Mouse (Mus musculus): Measurements from ENCODE around the gene Nxpe2. TPM values are rescaled to one million over a fixed set of nuclear protein-coding genes. Genes with fewer than 3 reads are reported as not detected.
"Not testable (repeated sequence)": the region's sequence is repeated elsewhere in the genome, so short reads cannot be mapped to it uniquely, and the experiment has no call there.

Gene Nxpe2
- polyA plus RNA-seq, 1 experiment from 2014 or later = 1.7 TPM

DNA sequence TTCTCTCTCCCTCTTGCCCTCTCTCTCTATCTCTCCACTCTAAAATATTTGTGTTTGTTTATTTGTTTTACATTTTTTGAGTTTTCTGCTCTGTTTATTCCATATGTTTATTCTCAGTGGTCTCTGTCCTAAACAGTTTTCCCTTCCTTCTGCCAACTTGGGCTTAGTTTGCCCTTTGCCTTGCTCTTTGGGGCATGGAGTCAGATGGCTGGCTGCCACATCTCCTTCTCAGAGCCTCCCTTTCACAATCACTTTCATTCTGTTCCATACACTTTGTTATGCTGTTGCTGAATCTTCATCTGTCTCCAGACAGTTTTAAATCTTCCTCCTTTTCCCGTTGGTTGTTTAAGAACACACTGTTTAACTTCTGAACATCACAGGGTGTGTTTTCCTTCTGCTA lies 37.4 kb downstream of the Nxpe2 start:
- H3K9ac ChIP-seq (ENCODE audit: low read length) = no peak overlapping the region
- H3K36me3 ChIP-seq (ENCODE audit: control insufficient read depth, insufficient read depth, low read length) = no peaks in the 10 kb centered on the region
- H3K4me1 ChIP-seq (ENCODE audit: control insufficient read depth, insufficient read depth, low read length) = peaks cover 6% of the 10 kb centered on the region; the same call in 1 of the 2 replicates
- no peaks in the 10 kb centered on the region for H3K9me3 ChIP-seq (ENCODE audit: control insufficient read depth, low read length)
- H3K27me3 ChIP-seq (ENCODE audit: control insufficient read depth, insufficient read depth, low read length) = no peaks in the 10 kb centered on the region
- no peak for ATAC-seq (ENCODE audit: low FRiP score)
- H3K4me2 ChIP-seq = no peak overlapping the region
- WGBS = 82% methylated on average over 1 of the region's 1 CpGs
- DNase-seq (ENCODE audit: low spot score, missing footprints) = no peak
- no peak overlapping the region for H3K27ac ChIP-seq (ENCODE audit: low read depth, low read length)
- no peak overlapping the region for H3K4me3 ChIP-seq (ENCODE audit: low read depth, low read length)

DNA sequence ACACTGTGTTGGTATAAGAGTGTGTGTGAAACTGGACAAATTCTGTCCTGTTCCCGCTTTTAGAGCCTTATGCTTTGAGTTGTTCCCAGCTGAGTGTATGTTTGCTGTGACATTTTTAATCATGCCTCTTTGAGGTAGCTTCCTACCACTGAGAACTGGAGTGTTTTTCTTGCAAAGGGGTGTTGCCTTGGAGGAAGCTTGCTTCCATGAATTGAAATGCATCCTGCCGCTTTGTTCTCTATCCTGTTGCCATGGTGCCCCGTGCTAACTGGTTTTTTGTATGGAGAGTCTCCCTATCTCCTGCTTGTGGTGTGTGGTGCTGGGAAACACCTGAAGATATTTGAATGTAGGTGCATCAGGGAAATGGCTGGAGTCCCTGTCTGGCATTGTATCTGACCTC lies 39.1 kb downstream of the Nxpe2 start:
- H3K27ac ChIP-seq (ENCODE audit: low read depth, low read length) = no peak overlapping the region
- no peaks in the 10 kb centered on the region for H3K9me3 ChIP-seq (ENCODE audit: control insufficient read depth, low read length)
- H3K9ac ChIP-seq (ENCODE audit: low read length) = no peak overlapping the region
- ATAC-seq (ENCODE audit: low FRiP score) = no peak
- DNase-seq (ENCODE audit: low spot score, missing footprints) = peak; percentile 88
- H3K36me3 ChIP-seq (ENCODE audit: control insufficient read depth, insufficient read depth, low read length) = no peaks in the 10 kb centered on the region
- no peak overlapping the region for H3K4me2 ChIP-seq
- H3K27me3 ChIP-seq (ENCODE audit: control insufficient read depth, insufficient read depth, low read length) = no peaks in the 10 kb centered on the region
- peaks cover 6% of the 10 kb centered on the region; the same call in 1 of the 2 replicates for H3K4me1 ChIP-seq (ENCODE audit: control insufficient read depth, insufficient read depth, low read length)
- 12% methylated on average over 3 of the region's 3 CpGs for WGBS
- H3K4me3 ChIP-seq (ENCODE audit: low read depth, low read length) = no peak overlapping the region

DNA sequence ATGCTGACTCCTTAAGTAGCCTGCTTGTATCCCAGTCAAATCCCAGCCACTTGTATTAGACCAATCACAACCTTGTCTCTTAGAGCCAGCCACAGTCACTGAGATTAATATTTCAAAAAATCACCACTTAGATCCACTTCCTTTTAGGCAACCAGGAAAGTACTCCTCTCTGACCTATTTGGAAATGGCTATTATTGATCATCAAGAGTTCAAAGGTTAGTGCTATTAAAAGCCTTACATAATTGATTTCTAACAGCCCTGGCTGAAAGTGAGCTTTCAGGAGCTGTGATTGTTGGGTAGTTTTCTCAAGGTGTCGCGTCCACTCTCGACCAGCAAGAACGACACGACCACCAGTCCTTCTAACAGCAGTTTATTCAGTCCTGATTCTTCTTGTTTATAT lies 42.0 kb downstream of the Nxpe2 start:
- Histone ChIP-seq H3K4me3 (ENCODE audit: low read depth, low read length) (no peak overlapping the region), H3K4me1 (ENCODE audit: control insufficient read depth, insufficient read depth, low read length) (peaks cover 6% of the 10 kb centered on the region; the same call in 1 of the 2 replicates), H3K9ac (ENCODE audit: low read length) (no peak overlapping the region), H3K27ac (ENCODE audit: low read depth, low read length) (no peak overlapping the region), H3K9me3 (ENCODE audit: control insufficient read depth, low read length) (no peaks in the 10 kb centered on the region), H3K27me3 (ENCODE audit: control insufficient read depth, insufficient read depth, low read length) (no peaks in the 10 kb centered on the region), H3K36me3 (ENCODE audit: control insufficient read depth, insufficient read depth, low read length) (no peaks in the 10 kb centered on the region), H3K4me2 (no peak overlapping the region)
- ATAC-seq (ENCODE audit: low FRiP score) = no peak
- DNase-seq (ENCODE audit: low spot score, missing footprints) = no peak
- 94% methylated on average over 5 of the region's 5 CpGs for WGBS

DNA sequence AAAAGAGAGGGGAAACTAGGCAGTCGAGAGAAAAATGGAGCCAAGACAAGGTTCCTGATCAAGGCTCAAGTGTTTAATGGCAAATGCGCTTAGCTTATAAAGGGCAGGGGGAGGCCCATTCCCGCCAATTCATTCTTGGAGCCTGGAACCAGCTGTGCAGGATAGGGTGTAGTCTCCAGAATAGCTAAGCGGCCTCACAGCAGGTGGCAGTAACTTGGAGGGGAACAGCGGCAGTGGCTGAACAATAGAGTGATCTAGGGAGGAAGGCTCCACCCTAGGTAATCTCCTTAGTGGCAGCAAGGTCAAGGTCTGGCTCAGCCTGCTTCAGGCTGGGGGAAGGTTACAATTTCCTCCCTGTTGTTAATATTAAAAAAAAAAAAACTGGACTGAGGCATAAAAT lies 49.7 kb downstream of the Nxpe2 start:
- not testable (repeated sequence) for H3K4me3 ChIP-seq (ENCODE audit: low read depth, low read length); ATAC-seq (ENCODE audit: low FRiP score); H3K27ac ChIP-seq (ENCODE audit: low read depth, low read length); DNase-seq (ENCODE audit: low spot score, missing footprints); H3K9ac ChIP-seq (ENCODE audit: low read length); H3K9me3 ChIP-seq (ENCODE audit: control insufficient read depth, low read length); H3K4me2 ChIP-seq; H3K36me3 ChIP-seq (ENCODE audit: control insufficient read depth, insufficient read depth, low read length); H3K4me1 ChIP-seq (ENCODE audit: control insufficient read depth, insufficient read depth, low read length); H3K27me3 ChIP-seq (ENCODE audit: control insufficient read depth, insufficient read depth, low read length)
- 11% methylated on average over 5 of the region's 5 CpGs for WGBS

DNA sequence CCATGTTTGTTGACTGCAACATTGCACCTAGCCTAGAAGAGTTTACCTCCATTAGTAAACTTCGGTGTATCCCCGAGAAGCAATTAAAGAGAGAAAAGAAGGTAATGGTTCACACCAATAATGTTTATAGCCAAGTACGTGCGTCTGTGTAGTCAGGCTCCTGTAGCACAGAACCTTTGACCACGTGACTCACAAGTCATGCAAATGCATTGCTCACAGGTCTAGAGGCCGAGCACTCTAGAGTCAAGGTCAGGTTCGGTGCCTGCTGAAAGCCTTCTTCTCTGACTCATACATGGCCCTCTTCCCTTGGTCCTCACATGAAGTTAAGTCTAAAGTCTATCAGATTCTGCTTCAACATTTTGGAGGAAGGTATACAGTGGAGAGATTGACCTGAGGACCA lies 54.3 kb downstream of the Nxpe2 start:
- Histone ChIP-seq H3K4me3 (ENCODE audit: low read depth, low read length) (no peak overlapping the region), H3K4me2 (no peak overlapping the region), H3K27ac (ENCODE audit: low read depth, low read length) (no peak overlapping the region), H3K4me1 (ENCODE audit: control insufficient read depth, insufficient read depth, low read length) (no peaks in the 10 kb centered on the region; the same call in 1 of the 2 replicates), H3K27me3 (ENCODE audit: control insufficient read depth, insufficient read depth, low read length) (no peaks in the 10 kb centered on the region), H3K36me3 (ENCODE audit: control insufficient read depth, insufficient read depth, low read length) (no peaks in the 10 kb centered on the region), H3K9me3 (ENCODE audit: control insufficient read depth, low read length) (no peaks in the 10 kb centered on the region), H3K9ac (ENCODE audit: low read length) (no peak overlapping the region)
- DNase-seq (ENCODE audit: low spot score, missing footprints) = no peak
- 87% methylated on average over 7 of the region's 7 CpGs for WGBS
- no peak for ATAC-seq (ENCODE audit: low FRiP score)

DNA sequence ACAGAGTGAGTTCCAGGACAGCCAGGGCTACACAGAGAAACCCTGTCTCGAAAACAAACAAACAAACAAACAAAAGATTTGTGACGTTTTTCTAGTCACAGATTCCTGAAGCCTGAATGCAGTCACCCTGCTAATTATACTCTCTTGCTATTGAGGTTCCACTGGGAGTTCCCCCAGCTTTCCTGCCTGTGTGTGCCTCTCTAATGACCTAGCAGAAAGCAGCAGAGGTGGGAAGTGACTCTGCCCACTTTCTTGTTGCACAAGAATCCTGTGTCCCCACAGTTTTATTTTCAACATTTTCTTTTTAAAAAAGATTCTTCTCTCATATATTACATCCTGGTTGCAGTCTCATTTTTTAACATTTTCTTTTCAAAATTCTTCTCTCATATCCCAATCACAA lies 58.5 kb downstream of the Nxpe2 start:
- 75% methylated on average over 2 of the region's 2 CpGs for WGBS
- H3K4me1 ChIP-seq (ENCODE audit: control insufficient read depth, insufficient read depth, low read length) = no peaks in the 10 kb centered on the region
- no peak for ATAC-seq (ENCODE audit: low FRiP score)
- H3K9ac ChIP-seq (ENCODE audit: low read length) = no peak overlapping the region
- no peak overlapping the region for H3K4me3 ChIP-seq (ENCODE audit: low read depth, low read length)
- no peaks in the 10 kb centered on the region for H3K27me3 ChIP-seq (ENCODE audit: control insufficient read depth, insufficient read depth, low read length)
- H3K4me2 ChIP-seq = no peak overlapping the region
- no peaks in the 10 kb centered on the region for H3K9me3 ChIP-seq (ENCODE audit: control insufficient read depth, low read length)
- H3K27ac ChIP-seq (ENCODE audit: low read depth, low read length) = no peak overlapping the region
- H3K36me3 ChIP-seq (ENCODE audit: control insufficient read depth, insufficient read depth, low read length) = no peaks in the 10 kb centered on the region
- no peak for DNase-seq (ENCODE audit: low spot score, missing footprints)

DNA sequence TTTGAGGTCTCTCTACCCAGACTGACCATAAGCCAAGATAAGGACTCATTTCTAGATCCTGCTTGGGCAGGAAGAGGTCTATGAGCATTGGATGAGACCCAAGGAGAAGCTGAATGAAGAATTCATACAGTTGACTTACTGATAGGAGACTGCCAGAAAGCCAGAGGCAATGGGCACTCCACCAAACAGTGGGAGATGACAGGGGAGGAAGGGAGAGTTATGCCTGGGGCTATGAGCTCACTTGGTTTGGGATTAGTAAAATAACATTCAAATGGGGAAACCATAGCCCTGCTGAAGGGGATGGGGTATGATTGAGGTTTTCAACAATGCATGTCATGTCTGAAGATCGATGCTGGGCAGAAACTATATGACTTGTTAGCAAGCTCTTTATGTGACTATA lies 63.0 kb downstream of the Nxpe2 start:
- Histone ChIP-seq H3K27ac (ENCODE audit: low read depth, low read length) (no peak overlapping the region), H3K9me3 (ENCODE audit: control insufficient read depth, low read length) (no peaks in the 10 kb centered on the region), H3K4me3 (ENCODE audit: low read depth, low read length) (no peak overlapping the region), H3K4me1 (ENCODE audit: control insufficient read depth, insufficient read depth, low read length) (no peaks in the 10 kb centered on the region), H3K9ac (ENCODE audit: low read length) (no peak overlapping the region), H3K27me3 (ENCODE audit: control insufficient read depth, insufficient read depth, low read length) (no peaks in the 10 kb centered on the region), H3K36me3 (ENCODE audit: control insufficient read depth, insufficient read depth, low read length) (no peaks in the 10 kb centered on the region), H3K4me2 (no peak overlapping the region)
- WGBS = 83% methylated on average over 1 of the region's 1 CpGs
- ATAC-seq (ENCODE audit: low FRiP score) (no peak), DNase-seq (ENCODE audit: low spot score, missing footprints) (no peak)

DNA sequence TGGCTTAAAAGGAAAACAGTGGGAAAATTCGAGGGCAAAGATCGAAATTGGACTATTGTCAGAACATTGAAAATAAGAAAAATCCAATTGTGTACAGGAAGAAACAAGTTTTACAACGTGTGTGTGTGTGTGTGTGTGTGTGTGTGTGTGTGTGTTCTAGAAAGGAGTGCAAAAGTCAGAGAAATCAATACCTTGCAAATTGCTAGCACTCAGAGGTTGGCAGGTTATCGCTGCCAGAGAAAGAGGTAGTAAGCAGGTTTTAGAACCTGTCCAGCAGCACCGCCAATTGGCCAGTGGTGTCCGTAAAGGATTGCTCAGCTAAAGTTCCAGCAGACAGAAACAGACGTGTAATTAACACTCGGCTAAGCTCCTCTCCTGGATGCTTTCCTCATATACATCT lies 69.0 kb downstream of the Nxpe2 start:
- DNase-seq (ENCODE audit: low spot score, missing footprints) (no peak), ATAC-seq (ENCODE audit: low FRiP score) (no peak)
- Histone ChIP-seq H3K27ac (ENCODE audit: low read depth, low read length) (no peak overlapping the region), H3K4me2 (no peak overlapping the region), H3K4me3 (ENCODE audit: low read depth, low read length) (no peak overlapping the region), H3K27me3 (ENCODE audit: control insufficient read depth, insufficient read depth, low read length) (no peaks in the 10 kb centered on the region), H3K4me1 (ENCODE audit: control insufficient read depth, insufficient read depth, low read length) (no peaks in the 10 kb centered on the region), H3K36me3 (ENCODE audit: control insufficient read depth, insufficient read depth, low read length) (no peaks in the 10 kb centered on the region), H3K9me3 (ENCODE audit: control insufficient read depth, low read length) (no peaks in the 10 kb centered on the region), H3K9ac (ENCODE audit: low read length) (no peak overlapping the region)
- 87% methylated on average over 8 of the region's 8 CpGs for WGBS

DNA sequence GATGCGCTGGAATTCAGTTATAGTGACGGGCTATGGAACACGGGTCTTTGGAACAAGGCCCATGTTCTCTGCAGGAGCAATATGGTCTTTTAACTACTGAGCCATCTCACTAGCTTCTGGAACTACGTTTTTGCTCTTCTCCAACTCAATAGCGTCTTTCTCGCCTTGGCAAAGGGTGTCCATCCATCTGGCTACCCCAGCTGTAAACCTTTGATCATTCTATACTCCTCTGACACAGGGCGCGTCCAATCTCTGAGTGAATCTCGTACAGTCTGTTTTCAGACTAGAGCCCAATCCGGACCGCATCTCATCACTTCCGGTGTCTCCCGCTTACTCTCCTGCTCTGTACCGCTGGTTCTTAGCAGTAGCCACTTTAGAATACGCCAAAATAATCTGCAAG lies 76.4 kb downstream of the Nxpe2 start:
- no peak overlapping the region for H3K4me3 ChIP-seq (ENCODE audit: low read depth, low read length)
- H3K9me3 ChIP-seq (ENCODE audit: control insufficient read depth, low read length) = no peaks in the 10 kb centered on the region
- 97% methylated on average over 15 of the region's 15 CpGs for WGBS
- no peak overlapping the region for H3K27ac ChIP-seq (ENCODE audit: low read depth, low read length)
- H3K4me1 ChIP-seq (ENCODE audit: control insufficient read depth, insufficient read depth, low read length) = no peaks in the 10 kb centered on the region
- no peak for DNase-seq (ENCODE audit: low spot score, missing footprints)
- ATAC-seq (ENCODE audit: low FRiP score) = no peak
- H3K27me3 ChIP-seq (ENCODE audit: control insufficient read depth, insufficient read depth, low read length) = no peaks in the 10 kb centered on the region
- H3K9ac ChIP-seq (ENCODE audit: low read length) = no peak overlapping the region
- H3K36me3 ChIP-seq (ENCODE audit: control insufficient read depth, insufficient read depth, low read length) = no peaks in the 10 kb centered on the region
- no peak overlapping the region for H3K4me2 ChIP-seq
